Mouse (Mus musculus) gastrocnemius, postnatal 36 days (tissue): ENCODE data around the gene Gm15217. TPM values are rescaled to one million over a fixed set of nuclear protein-coding genes. Genes with fewer than 3 reads are reported as not detected.

Source experiments
- DNase-seq, 2 experiments: peaks; one replicate each; pipeline ENCODE4 v3.0.0; 2022
- intact Hi-C: fragments of 180-260 bp; cut with DNase I; formaldehyde crosslinking; loops from one replicate; pipeline ENCODE4 v1.15.1; 2025
- long read RNA-seq, 2 experiments: library from polyadenylated mRNA; stranded (forward); transcript quantifications; one replicate each; pipeline ENCODE4 v2.0.0; 2021
- total RNA-seq, 2 experiments: library from RNA; stranded (reverse); gene quantifications; 2 replicates each; pipeline ENCODE4 v1.2.3; 2021

The Gm15217 gene
- total RNA-seq: not detected
- long read RNA-seq, experiment 1: 0 reads
- long read RNA-seq, experiment 2: 0 reads

GRCm38 (mm10) chr14:46379285-46379684 lies at the start of gene Gm15217:
TSS of gene Gm15217 (plus strand) at chr14:46379414.
- intact Hi-C loops: no loop called here
- no peak for DNase-seq

- no peak for DNase-seq
- intact Hi-C loops: no loop called here
Measured at GRCm38 (mm10) chr14:46333421-46334237, 45.6 kb upstream of the Gm15217 start.

- intact Hi-C loops: no loop called here
- DNase-seq: no peak
Measured at GRCm38 (mm10) chr14:46338801-46339200, 40.4 kb upstream of the Gm15217 start.

- DNase-seq: no peak
- intact Hi-C loops: no loop called here
Measured at GRCm38 (mm10) chr14:46344750-46345149, 34.5 kb upstream of the Gm15217 start.

- DNase-seq: no peak
- intact Hi-C loops: no loop called here
Measured at GRCm38 (mm10) chr14:46357286-46357685, 21.9 kb upstream of the Gm15217 start.

- DNase-seq: no peak
- intact Hi-C loops: no loop called here
Measured at GRCm38 (mm10) chr14:46357696-46358095, 21.5 kb upstream of the Gm15217 start.

- intact Hi-C loops: no loop called here
Measured at GRCm38 (mm10) chr14:46363209-46363608, 16.0 kb upstream of the Gm15217 start.

GRCm38 (mm10) chr14:46372452-46372851 lies 6.8 kb upstream of the Gm15217 start:
- intact Hi-C loops: no loop called here
- no peak for DNase-seq

More at GRCm38 (mm10) chr14:46363209-46363608, 16.0 kb upstream of the Gm15217 start:
- no peak for DNase-seq

GRCm38 (mm10) chr14:46375796-46376195 lies 3.4 kb upstream of the Gm15217 start:
- no peak for DNase-seq
- intact Hi-C loops: no loop called here

- intact Hi-C loops: loop anchor here (5.0 to 10.0 kb wide), 2 partner anchors 78 to 184 kb away; no protein-coding TSS in a partner anchor
- DNase-seq: no peak
Measured at GRCm38 (mm10) chr14:46380286-46380721, 1.1 kb downstream of the Gm15217 start.

GRCm38 (mm10) chr14:46381457-46381856 lies 2.2 kb downstream of the Gm15217 start:
- intact Hi-C loops: loop anchor here (5.0 to 10.0 kb wide), 2 partner anchors 79 to 183 kb away; no protein-coding TSS in a partner anchor
- peak; percentile 54 to 66 for DNase-seq

GRCm38 (mm10) chr14:46384946-46385691 lies 5.9 kb downstream of the Gm15217 start:
- intact Hi-C loops: loop anchor here (5.0 to 10.0 kb wide), 3 partner anchors 83 to 388 kb away; no protein-coding TSS in a partner anchor
- DNase-seq: no peak

GRCm38 (mm10) chr14:46385701-46386477 lies 6.7 kb downstream of the Gm15217 start:
- no peak for DNase-seq
- intact Hi-C loops: loop anchor here (5.0 to 10.0 kb wide), 2 partner anchors 179 to 389 kb away; no protein-coding TSS in a partner anchor

GRCm38 (mm10) chr14:46386478-46387356 lies 7.5 kb downstream of the Gm15217 start:
- intact Hi-C loops: loop anchor here (5.0 to 10.0 kb wide), 2 partner anchors 178 to 389 kb away; no protein-coding TSS in a partner anchor
- DNase-seq: no peak

- intact Hi-C loops: loop anchor here (5.0 to 10.0 kb wide), 2 partner anchors 177 to 390 kb away; no protein-coding TSS in a partner anchor
- DNase-seq: peak; percentile 78 to 83
Measured at GRCm38 (mm10) chr14:46387357-46387671, 8.1 kb downstream of the Gm15217 start.

GRCm38 (mm10) chr14:46387821-46388481 lies 8.7 kb downstream of the Gm15217 start:
- peak; percentile 36 to 52 for DNase-seq
- intact Hi-C loops: loop anchor here (5.0 to 10.0 kb wide), 2 partner anchors 177 to 391 kb away; no protein-coding TSS in a partner anchor

- DNase-seq: peak; percentile 29 to 49
- intact Hi-C loops: loop anchor here (5.0 to 10.0 kb wide), 2 partner anchors 176 to 391 kb away; no protein-coding TSS in a partner anchor
Measured at GRCm38 (mm10) chr14:46388636-46389035, 9.4 kb downstream of the Gm15217 start.

GRCm38 (mm10) chr14:46389438-46390248 lies 10.4 kb downstream of the Gm15217 start:
- intact Hi-C loops: loop anchor here (5.0 to 10.0 kb wide), 2 partner anchors 175 to 392 kb away; no protein-coding TSS in a partner anchor
- DNase-seq: no peak
